Mouse (Mus musculus) liver, embryonic 16.5 days (tissue): ENCODE results near the gene Slc13a1. TPM values are rescaled to one million over a fixed set of nuclear protein-coding genes. Genes with fewer than 3 reads are reported as not detected.

ENCODE experiments used
- ATAC-seq: fragments of 200-750 bp; cut with Nextera tagmentation; 2 replicates; pipeline ENCODE4 v1.8.0; 2017; ENCODE audit warnings: low read depth, mild to moderate bottlenecking, moderate number of reproducible peaks, moderate library complexity
- H3K27ac ChIP-seq: fragments of 300-500 bp; sonication (generic); 2 replicates; pipeline ENCODE4 v1.5.1; 2014; ENCODE audit warnings: mild to moderate bottlenecking, low read length
- H3K27me3 ChIP-seq: fragments of 300-500 bp; sonication (generic); 2 replicates; pipeline ENCODE4 v1.6.1; 2014; ENCODE audit warnings: low read depth, low read length, mixed read lengths; ENCODE audit not compliant: control insufficient read depth, insufficient read depth
- H3K36me3 ChIP-seq: fragments of 300-500 bp; sonication (generic); 2 replicates; pipeline ENCODE4 v1.6.1; 2014; ENCODE audit warnings: mild to moderate bottlenecking; ENCODE audit not compliant: control insufficient read depth, insufficient read depth
- H3K4me1 ChIP-seq: fragments of 300-500 bp; sonication (generic); 2 replicates; pipeline ENCODE4 v1.6.1; 2014; ENCODE audit warnings: low read depth, low read length, mixed read lengths; ENCODE audit not compliant: control insufficient read depth
- H3K4me2 ChIP-seq: fragments of 300-500 bp; sonication (generic); 2 replicates; pipeline ENCODE4 v1.6.1; 2014; ENCODE audit warnings: low read depth, low read length, mixed read lengths
- H3K4me3 ChIP-seq: fragments of 300-500 bp; sonication (generic); 2 replicates; pipeline ENCODE4 v1.5.1; 2014; ENCODE audit warnings: low read depth, mild to moderate bottlenecking, low read length
- H3K9ac ChIP-seq: fragments of 300-500 bp; sonication (generic); 2 replicates; pipeline ENCODE4 v1.6.1; 2014; ENCODE audit warnings: low read depth, low read length
- H3K9me3 ChIP-seq: fragments of 300-500 bp; sonication (generic); replicated peaks from 2 replicates; pipeline ENCODE4 v1.6.1; 2016; ENCODE audit warnings: low read length; ENCODE audit not compliant: control insufficient read depth
- WGBS: fragments of 180-500 bp; shearing (Covaris S2); extraction: QIAGEN DNeasy Blood & Tissue Kit; methylation state at CpG from one replicate; pipeline ENCODE4 v1.1.7; 2014; ENCODE audit not compliant: insufficient replicate concordance; 5-methylcytosine and 5-hydroxymethylcytosine counted together
- microRNA-seq: library from miRNA; unstranded; fragments of <30 nt; microRNA quantifications from one replicate; pipeline ENCODE4, GENCODE M21; 2016
- polyA plus RNA-seq: library from polyadenylated mRNA; unstranded; fragments of >200 nt; fragmentation: Nextera tagmentation; extraction: Ambion mirVana; gene quantifications from 2 replicates; pipeline ENCODE4 v1.2.1, GENCODE M21; 2015

Gene Slc13a1
- polyA plus RNA-seq, 1 experiment from 2014 or later, result 0.05 TPM

- Histone ChIP-seq H3K9ac (no peak overlapping the region), H3K4me1 (no peaks in the 10 kb centered on the region), H3K9me3 (no peaks in the 10 kb centered on the region), H3K4me3 (no peak overlapping the region), H3K4me2 (no peak overlapping the region), H3K27ac (no peak overlapping the region), H3K27me3 (no peaks in the 10 kb centered on the region), H3K36me3 (no peaks in the 10 kb centered on the region)
- no peak for ATAC-seq
- WGBS, result 66% methylated on average over 9 of the region's 9 CpGs
Observed at GRCm38 (mm10) chr6:24054086-24054710, 113.7 kb downstream of the Slc13a1 start.

DNA sequence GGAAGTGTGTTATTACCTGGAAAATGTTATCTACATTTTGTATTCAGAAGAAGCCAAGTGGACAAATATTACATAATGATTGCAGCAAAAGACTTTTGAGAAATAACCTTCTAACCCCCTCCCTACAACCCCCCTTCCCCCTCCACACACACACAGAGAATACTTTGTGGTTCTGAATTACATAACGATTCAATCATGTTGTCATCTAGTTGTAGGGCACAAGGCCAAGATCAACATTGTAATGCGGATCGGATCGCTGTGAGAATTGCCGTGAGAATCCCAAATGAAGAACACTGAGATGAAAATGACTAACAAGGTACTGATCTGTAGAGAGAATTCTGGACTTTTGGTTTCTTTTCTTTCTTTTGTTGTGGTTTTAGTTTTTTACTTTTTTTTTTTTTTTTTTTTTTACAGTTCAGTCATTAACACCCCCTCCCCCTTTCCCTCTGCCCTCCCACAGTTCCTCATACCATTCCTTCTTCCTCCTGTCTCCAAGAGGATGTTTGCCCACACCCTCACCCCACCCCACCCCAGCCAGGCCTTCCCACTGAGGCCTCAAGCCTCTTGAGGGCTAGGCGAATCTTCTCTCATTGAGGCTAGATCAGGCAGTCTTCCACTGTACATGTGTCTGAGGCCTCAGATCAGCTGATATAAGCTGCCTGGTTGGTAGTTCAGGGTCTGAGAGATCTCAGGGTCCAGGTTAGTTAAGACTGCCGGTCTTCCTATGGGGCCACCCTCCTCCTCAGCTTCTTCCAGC lies 120.7 kb downstream of the Slc13a1 start:
- no peak overlapping the region for H3K4me2 ChIP-seq
- ATAC-seq, result no peak

GRCm38 (mm10) chr6:24043496-24043895 lies 124.4 kb downstream of the Slc13a1 start:
- ATAC-seq, result no peak
- Histone ChIP-seq H3K27ac (no peak overlapping the region), H3K9ac (no peak overlapping the region), H3K27me3 (no peaks in the 10 kb centered on the region), H3K4me1 (no peaks in the 10 kb centered on the region), H3K4me2 (no peak overlapping the region), H3K36me3 (no peaks in the 10 kb centered on the region), H3K4me3 (no peak overlapping the region), H3K9me3 (no peaks in the 10 kb centered on the region)

More for the DNA sequence above, 120.7 kb downstream of the Slc13a1 start:
- Histone ChIP-seq H3K4me3 (no peak overlapping the region), H3K27ac (no peak overlapping the region), H3K9ac (no peak overlapping the region), H3K36me3 (no peaks in the 10 kb centered on the region), H3K9me3 (no peaks in the 10 kb centered on the region), H3K4me1 (no peaks in the 10 kb centered on the region), H3K27me3 (no peaks in the 10 kb centered on the region)
- 50% methylated on average over 7 of the region's 7 CpGs for WGBS

Small RNA genes within 50 kb of the gene (microRNA-seq; reads per million reads assigned to microRNA genes)
- not detected for gene Gm26386

Other genes starting within 250 kb of the Slc13a1 start
- not detected in 2 replicates for gene Tas2r118, start 198.0 kb downstream of the Slc13a1 start, polyA plus RNA-seq